Mouse (Mus musculus) thymus, adult 2 months (tissue): ENCODE data around the gene Map3k3. TPM values are rescaled to one million over a fixed set of nuclear protein-coding genes. Genes with fewer than 3 reads are reported as not detected.

Experiments used
- DNase-seq: peaks from one replicate; pipeline ENCODE4 v3.0.0; 2021
- H3K27ac ChIP-seq: fragments of 200-500 bp; 2 replicates; pipeline ENCODE4 v1.5.1; 2012; ENCODE audit warnings: low read length, control low read depth; ENCODE audit not compliant: control insufficient read depth, insufficient read depth
- H3K27me3 ChIP-seq: fragments of 200-500 bp; 2 replicates; pipeline ENCODE4 v1.6.1; 2012; ENCODE audit warnings: mild to moderate bottlenecking, low read length, moderate library complexity, mixed read lengths; ENCODE audit not compliant: control insufficient read depth, insufficient read depth
- H3K36me3 ChIP-seq: fragments of 200-500 bp; 2 replicates; pipeline ENCODE4 v1.6.1; 2012; ENCODE audit warnings: mild to moderate bottlenecking, low read length, moderate library complexity; ENCODE audit not compliant: control insufficient read depth, insufficient read depth
- H3K4me1 ChIP-seq: fragments of 200-500 bp; replicated peaks from 2 replicates; pipeline ENCODE4 v1.6.1; 2012; ENCODE audit warnings: low read length; ENCODE audit not compliant: control insufficient read depth, insufficient read depth
- H3K4me3 ChIP-seq: fragments of 200-500 bp; 2 replicates; pipeline ENCODE4 v1.5.1; 2012; ENCODE audit warnings: mild to moderate bottlenecking, low read length, control low read depth, moderate library complexity; ENCODE audit not compliant: control insufficient read depth, insufficient read depth
- CTCF ChIP-seq: fragments of 200-500 bp; IDR thresholded peaks from 2 replicates; pipeline ENCODE4 v1.5.1; 2012; ENCODE audit warnings: mild to moderate bottlenecking, control low read depth, low read length, moderate library complexity, borderline replicate concordance; ENCODE audit not compliant: control insufficient read depth, poor library complexity, insufficient read depth; ENCODE audit errors: extremely low read depth
- POLR2A ChIP-seq: fragments of 200-500 bp; IDR thresholded peaks from 2 replicates; pipeline ENCODE4 v1.6.1; 2012; ENCODE audit warnings: mild to moderate bottlenecking, low read length, control low read depth, moderate library complexity; ENCODE audit not compliant: control insufficient read depth, poor library complexity, insufficient read depth; ENCODE audit errors: extremely low read depth
- WGBS: fragments of 180-500 bp; shearing (Covaris S2); methylation state at CpG from one replicate; pipeline ENCODE4 v1.1.7; 2018; 5-methylcytosine and 5-hydroxymethylcytosine counted together
- polyA plus RNA-seq: library from polyadenylated mRNA; depleted of rRNA; stranded (reverse); fragments of >200 nt; gene quantifications from 2 replicates; pipeline ENCODE4 v1.2.3, GENCODE M21; 2012

The Map3k3 gene
- polyA plus RNA-seq, 1 experiment = 45.6 TPM

GRCm38 (mm10) chr11:106045780-106046179 lies 38.6 kb upstream of the Map3k3 start:
- H3K4me3 ChIP-seq = no peak overlapping the region
- peaks cover 30% of the 10 kb centered on the region for H3K36me3 ChIP-seq
- no peak for DNase-seq
- H3K4me1 ChIP-seq = no peaks in the 10 kb centered on the region
- H3K27ac ChIP-seq = no peak overlapping the region
- TF ChIP-seq POLR2A = no peak
- no peak for TF ChIP-seq CTCF
- H3K27me3 ChIP-seq = no peaks in the 10 kb centered on the region
- 97% methylated on average over 3 of the region's 3 CpGs for WGBS

- Histone ChIP-seq H3K27me3 (no peaks in the 10 kb centered on the region), H3K36me3 (peaks cover 37% of the 10 kb centered on the region), H3K4me3 (no peak overlapping the region), H3K4me1 (no peaks in the 10 kb centered on the region), H3K27ac (no peak overlapping the region)
- TF ChIP-seq CTCF (no peak), POLR2A (no peak)
- no peak for DNase-seq
- WGBS = 97% methylated on average over 9 of the region's 9 CpGs
Observed at GRCm38 (mm10) chr11:106046584-106046983, 37.8 kb upstream of the Map3k3 start.

GRCm38 (mm10) chr11:106053921-106054320 lies 30.5 kb upstream of the Map3k3 start:
- H3K27ac ChIP-seq = no peak overlapping the region
- peaks cover 18% of the 10 kb centered on the region for H3K4me1 ChIP-seq
- WGBS = 98% methylated on average over 2 of the region's 2 CpGs
- H3K4me3 ChIP-seq = no peak overlapping the region
- H3K36me3 ChIP-seq = peaks cover 60% of the 10 kb centered on the region
- DNase-seq = no peak
- no peaks in the 10 kb centered on the region for H3K27me3 ChIP-seq
- no peak for TF ChIP-seq POLR2A
- TF ChIP-seq CTCF = no peak

- TF ChIP-seq CTCF (no peak), POLR2A (no peak)
- Histone ChIP-seq H3K4me1 (peaks cover 18% of the 10 kb centered on the region), H3K27ac (no peak overlapping the region), H3K27me3 (no peaks in the 10 kb centered on the region), H3K4me3 (no peak overlapping the region), H3K36me3 (peaks cover 56% of the 10 kb centered on the region)
- DNase-seq = no peak
- WGBS = 99% methylated on average over 8 of the region's 8 CpGs
Observed at GRCm38 (mm10) chr11:106054600-106054999, 29.8 kb upstream of the Map3k3 start.

GRCm38 (mm10) chr11:106055341-106055740 lies 29.1 kb upstream of the Map3k3 start:
- no peak for DNase-seq
- H3K36me3 ChIP-seq = peaks cover 55% of the 10 kb centered on the region
- peaks cover 18% of the 10 kb centered on the region for H3K4me1 ChIP-seq
- no peak overlapping the region for H3K4me3 ChIP-seq
- WGBS = over 99% methylated on average over 6 of the region's 6 CpGs
- H3K27me3 ChIP-seq = no peaks in the 10 kb centered on the region
- no peak for TF ChIP-seq POLR2A
- TF ChIP-seq CTCF = no peak
- H3K27ac ChIP-seq = no peak overlapping the region

- no peaks in the 10 kb centered on the region for H3K27me3 ChIP-seq
- peak; percentile 63 for DNase-seq
- H3K36me3 ChIP-seq = peaks cover 40% of the 10 kb centered on the region
- peaks cover 18% of the 10 kb centered on the region for H3K4me1 ChIP-seq
- WGBS = 7% methylated on average over 8 of the region's 8 CpGs
- H3K27ac ChIP-seq = peak overlapping the region; percentile 93
- TF ChIP-seq CTCF = no peak
- no peak for TF ChIP-seq POLR2A
- H3K4me3 ChIP-seq = peak overlapping the region; percentile 7; the same call in 1 of the 2 replicates
Observed at GRCm38 (mm10) chr11:106056819-106057491, 27.5 kb upstream of the Map3k3 start.

GRCm38 (mm10) chr11:106058020-106058419 lies 26.4 kb upstream of the Map3k3 start:
- WGBS = 87% methylated on average over 8 of the region's 8 CpGs
- H3K4me1 ChIP-seq = peaks cover 18% of the 10 kb centered on the region
- no peak overlapping the region for H3K4me3 ChIP-seq
- TF ChIP-seq CTCF (no peak), POLR2A (no peak)
- peaks cover 31% of the 10 kb centered on the region for H3K36me3 ChIP-seq
- H3K27ac ChIP-seq = peak overlapping the region; percentile 85; the same call in 1 of the 2 replicates
- no peak for DNase-seq
- no peaks in the 10 kb centered on the region for H3K27me3 ChIP-seq
